Mouse (Mus musculus): ENCODE measurements around the gene Fam89b. TPM values are rescaled to one million over a fixed set of nuclear protein-coding genes. Genes with fewer than 3 reads are reported as not detected.

Gene Fam89b
- total RNA-seq, 2 experiments from 2014 or later: 38.6 to 40.1 TPM

DNA sequence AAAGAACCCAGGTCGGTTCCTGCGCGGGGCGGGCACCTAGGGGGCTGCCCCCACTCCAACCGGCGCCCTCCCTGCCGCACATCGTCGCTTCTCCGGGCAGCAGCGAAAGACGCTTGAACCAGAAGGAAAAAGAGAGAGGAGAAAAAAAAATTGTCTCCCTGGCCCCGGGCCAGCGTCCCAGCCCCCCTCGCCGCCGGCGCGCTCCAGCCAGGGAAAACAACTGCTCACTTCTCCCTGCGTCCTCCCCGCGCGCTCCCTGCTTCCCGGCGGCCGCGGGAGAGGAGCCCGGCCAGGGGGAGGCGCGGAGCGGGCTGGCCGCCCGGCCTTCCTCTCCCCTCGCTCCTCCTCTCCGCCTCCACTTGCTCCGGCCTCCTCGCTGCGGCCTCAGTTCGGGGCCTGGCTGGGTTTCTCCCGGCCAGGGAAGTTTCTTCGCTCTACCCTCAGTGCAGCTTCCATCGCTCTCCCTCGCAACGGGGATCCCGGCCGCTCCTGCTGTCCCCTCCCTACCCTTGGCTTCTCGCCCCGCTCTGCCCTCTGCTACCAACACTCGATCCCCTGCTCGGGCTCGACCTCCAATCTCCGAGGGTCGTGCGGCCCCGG lies 12.3 kb upstream of the Fam89b start:
- peak; percentile 88 to 89 for DNase-seq
- intact Hi-C loops (cut with DNase I): loop anchor here (5.0 kb wide), 1 partner anchor 36 kb away; no protein-coding TSS in a partner anchor

GRCm38 (mm10) chr19:5740320-5741317 lies 11.2 kb upstream of the Fam89b start, which contains the start of gene Ltbp3:
Ltbp3 (plus strand) TSS chr19:5740904.
- intact Hi-C loops (cut with DNase I): loop anchor here (5.0 kb wide), 1 partner anchor 37 kb away; no protein-coding TSS in a partner anchor
- DNase-seq: peak; percentile 85 to 89

DNA sequence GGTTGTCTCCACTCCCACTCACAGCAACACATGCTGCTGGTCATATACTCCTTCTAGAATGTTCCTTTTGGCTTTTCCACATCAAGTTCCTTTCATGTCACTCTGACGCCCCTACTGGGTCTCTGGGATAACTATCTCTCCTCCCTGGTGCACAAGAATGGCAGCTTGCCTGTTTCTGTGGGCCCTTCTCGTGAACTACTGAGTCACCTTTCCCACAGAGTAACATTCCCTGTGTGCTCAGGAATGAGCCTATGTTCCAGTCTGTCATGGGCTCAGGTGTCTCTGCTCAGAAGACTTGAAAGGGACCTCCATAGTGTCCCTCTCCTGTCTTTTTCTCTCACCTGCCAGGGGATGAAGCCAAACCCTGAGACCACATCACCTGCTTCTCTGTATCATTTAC lies 10.0 kb upstream of the Fam89b start:
- no peak for DNase-seq
- intact Hi-C loops (cut with DNase I): no loop called here

DNA sequence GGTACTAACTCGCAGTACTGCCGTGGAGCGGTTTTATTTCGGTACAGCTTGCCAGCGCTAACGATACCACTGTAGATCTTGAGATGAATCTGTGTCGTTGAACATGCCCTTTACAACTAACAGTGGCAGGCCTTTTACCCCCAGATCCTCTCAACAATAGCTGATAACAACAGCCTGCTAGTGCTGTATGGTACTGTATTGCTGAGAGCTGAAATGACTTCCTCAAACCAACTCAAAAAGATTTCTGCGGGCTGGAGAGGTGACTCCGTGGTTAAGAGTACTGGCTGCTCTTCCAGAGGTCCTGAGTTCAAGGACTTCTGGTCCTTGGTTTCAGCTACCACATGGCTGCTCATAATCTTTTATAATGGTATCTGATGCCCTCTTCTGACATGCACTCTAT lies 4.9 kb upstream of the Fam89b start:
- intact Hi-C loops (cut with DNase I): no loop called here
- DNase-seq: no peak

DNA sequence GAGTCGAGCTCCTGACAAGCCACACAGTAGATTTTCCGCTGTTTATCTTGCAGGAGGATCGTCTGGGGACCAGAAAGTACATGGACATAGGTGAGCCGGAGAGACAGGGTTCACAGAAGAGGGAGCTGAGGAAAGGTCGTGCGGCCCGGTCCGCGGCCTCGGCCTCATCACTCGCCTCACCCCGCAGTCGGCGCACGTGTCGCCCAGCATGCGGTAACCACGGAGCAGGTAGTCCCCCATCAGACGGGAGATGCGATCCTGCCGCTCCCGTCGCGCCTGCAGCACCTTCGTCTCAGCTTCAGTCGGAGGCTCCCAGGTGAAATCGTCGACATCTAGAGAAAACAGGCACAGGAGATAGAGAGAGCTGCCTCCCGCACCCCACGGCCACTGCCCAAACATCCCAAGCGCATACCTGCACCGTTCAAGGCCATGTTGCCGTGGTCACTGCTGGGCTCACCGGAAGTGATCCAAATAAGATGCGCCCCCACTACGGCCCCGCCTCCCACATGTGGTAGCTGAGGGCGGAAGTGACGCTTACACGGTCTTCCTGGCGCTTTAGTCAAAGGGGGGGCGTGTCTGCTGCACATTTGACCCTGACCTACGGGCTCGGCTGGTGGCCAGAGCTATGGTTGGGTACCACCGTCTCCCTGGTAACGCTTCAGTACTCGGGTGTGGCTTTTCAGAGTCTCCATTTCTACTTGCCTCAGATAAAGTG lies 2.0 kb upstream of the Fam89b start:
- DNase-seq: peak; percentile 86 to 95
- intact Hi-C loops (cut with DNase I): no loop called here

DNA sequence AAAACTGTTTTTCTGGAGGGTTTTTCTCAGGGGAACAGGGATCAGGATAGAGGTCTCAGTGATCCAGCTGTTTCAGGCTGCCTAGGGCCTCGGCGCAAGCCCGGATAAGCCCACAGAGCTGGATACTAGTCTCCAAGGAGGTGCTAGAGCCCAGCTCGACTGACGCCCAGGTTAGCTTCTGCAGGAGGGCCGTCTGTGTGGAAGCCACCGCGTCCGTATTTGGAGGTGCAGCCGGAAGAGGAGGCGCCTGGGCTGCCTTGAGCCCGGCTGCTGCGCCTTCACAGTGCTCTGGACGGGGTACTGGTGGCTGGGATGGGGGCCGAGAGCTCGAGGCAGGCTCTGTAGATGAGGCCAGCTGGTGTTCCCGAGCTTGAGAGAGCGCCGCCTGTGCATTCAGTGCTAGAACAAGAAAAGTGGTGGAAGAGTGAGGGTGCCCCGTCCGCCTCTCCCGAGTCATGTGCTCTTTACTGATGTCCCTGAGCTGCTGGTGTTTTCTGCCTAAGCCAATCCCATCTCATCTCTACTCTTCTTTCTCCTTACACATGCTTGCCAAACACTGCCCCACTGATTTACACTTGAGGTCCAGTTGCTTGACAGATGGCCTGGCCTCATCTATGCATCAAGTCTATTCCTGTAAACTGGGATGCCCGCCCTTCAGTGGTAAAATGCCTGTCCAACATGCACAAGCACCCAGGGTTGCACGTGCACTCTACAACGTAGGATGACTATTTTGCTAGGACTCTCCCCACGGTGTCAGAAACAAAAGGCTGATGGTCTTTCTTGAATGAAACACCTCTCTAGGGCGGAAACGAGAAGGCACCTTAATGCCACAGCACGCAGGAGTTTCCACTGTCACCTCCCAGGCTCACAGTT lies 1.1 kb upstream of the Fam89b start:
- intact Hi-C loops (cut with DNase I): no loop called here
- no peak for DNase-seq

DNA sequence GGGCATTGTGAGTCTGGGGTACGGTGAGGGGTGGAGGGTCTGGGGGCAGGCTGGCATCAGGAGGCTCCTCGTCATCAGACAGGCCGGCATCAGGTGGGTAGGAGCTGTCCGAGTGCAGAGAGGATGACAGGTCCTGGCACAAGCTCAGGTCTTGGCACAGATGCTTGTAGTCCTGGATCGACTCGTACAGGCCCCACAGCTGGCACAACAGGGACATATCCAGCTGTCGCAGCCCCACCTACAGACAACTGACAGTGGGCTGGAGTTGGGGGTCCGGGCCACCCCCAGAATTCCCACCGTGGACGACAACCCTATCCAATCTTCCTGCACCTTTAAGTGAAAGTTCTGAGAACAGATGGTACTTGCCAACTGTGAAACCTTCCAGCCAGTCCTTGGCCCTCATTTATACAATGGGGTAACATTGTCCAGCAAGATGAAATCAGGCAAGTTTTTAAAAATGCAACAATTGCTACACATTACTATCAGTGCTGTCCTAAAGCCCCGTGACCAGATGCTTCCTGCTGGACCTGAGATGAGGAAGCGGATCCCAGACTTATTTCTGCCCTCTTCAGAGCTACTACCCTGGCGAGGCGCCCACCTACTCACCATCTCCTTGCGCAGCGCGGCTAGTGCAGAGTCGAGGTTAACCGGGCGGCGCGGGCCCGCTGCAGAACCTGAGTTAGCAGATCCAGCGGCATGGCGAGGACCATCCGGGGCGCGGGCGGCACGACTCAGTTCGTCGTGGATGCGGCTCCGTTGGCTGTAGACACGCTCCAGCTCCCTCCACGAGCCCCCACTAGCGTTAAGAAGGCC lies 616 bp downstream of the Fam89b start:
- peak; percentile 71 to 73 for DNase-seq
- intact Hi-C loops (cut with DNase I): loop anchor here (2.0 to 5.0 kb wide), 2 partner anchors 42 to 162 kb away; partner anchors contain the start of genes Ap5b1 and Scyl1

DNA sequence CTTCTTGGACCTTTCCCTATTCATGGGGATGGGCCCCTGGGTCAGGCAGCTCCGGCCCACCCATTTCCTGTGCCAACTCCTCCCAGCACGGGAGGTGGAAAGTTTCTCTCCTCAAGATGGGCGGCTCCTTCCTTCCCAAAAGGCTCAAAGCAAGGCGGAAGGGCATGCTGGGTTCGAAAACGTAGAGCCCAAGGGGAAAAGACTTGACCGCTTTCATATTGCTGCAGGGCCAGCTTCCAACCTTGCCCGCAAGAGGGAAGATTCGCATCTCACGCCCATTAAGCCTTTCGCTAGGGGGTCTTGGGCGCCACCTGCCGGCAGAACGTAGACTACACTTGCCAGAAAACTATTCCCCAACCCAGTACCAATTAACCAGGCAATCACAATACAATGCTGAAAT lies 1.8 kb downstream of the Fam89b start:
- peak; percentile 92 to 95 for DNase-seq
- intact Hi-C loops (cut with DNase I): loop anchor here (2.0 to 5.0 kb wide), 3 partner anchors 37 to 160 kb away; partner anchors contain the start of genes Ap5b1 and Scyl1

- intact Hi-C loops (cut with DNase I): loop anchor here (2.0 to 5.0 kb wide), 2 partner anchors 36 to 160 kb away; partner anchors contain the start of gene Ap5b1
- DNase-seq: no peak
These were observed 2.4 kb downstream of the Fam89b start for GRCm38 (mm10) chr19:5726961-5727578.

GRCm38 (mm10) chr19:5725767-5726515 lies 3.5 kb downstream of the Fam89b start, which contains the start of gene Ehbp1l1:
Ehbp1l1 (minus strand) TSS chr19:5726317.
- intact Hi-C loops (cut with DNase I): loop anchor here (2.0 to 5.0 kb wide), 3 partner anchors 15 to 159 kb away; partner anchors contain the start of gene Ap5b1
- DNase-seq: peak; percentile 84 to 86

GRCm38 (mm10) chr19:5725029-5725707 lies 4.3 kb downstream of the Fam89b start:
- intact Hi-C loops (cut with DNase I): loop anchor here (2.0 to 5.0 kb wide), 2 partner anchors 14 to 158 kb away; partner anchors contain the start of gene Ap5b1

DNA sequence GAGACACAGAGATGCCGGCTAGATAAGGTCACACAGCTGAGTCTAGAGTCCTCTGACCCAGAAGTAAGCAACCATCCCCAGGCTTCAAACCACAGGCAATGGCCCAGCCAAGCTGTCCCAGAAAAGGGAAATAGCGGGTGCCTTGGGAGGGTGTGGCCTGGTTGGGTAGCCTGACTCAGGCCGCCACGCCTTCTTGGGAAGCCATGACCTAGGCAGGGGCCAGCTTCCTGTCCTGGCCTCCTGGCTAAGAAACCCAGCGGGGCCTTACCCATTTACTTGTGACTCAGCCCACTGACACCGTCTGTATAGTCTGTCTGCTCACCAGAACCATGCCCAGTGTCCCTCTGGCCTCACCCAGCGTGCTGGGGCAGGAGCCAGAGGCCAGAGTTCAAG lies 4.9 kb downstream of the Fam89b start:
- intact Hi-C loops (cut with DNase I): loop anchor here (2.0 kb wide), 1 partner anchor 14 kb away; no protein-coding TSS in a partner anchor
- peak; percentile 79 to 80 for DNase-seq

More at GRCm38 (mm10) chr19:5725029-5725707, 4.3 kb downstream of the Fam89b start:
- peak; percentile 74 to 82 for DNase-seq

GRCm38 (mm10) chr19:5723934-5724548 lies 5.4 kb downstream of the Fam89b start:
- DNase-seq: no peak
- intact Hi-C loops (cut with DNase I): loop anchor here (2.0 kb wide), 1 partner anchor 13 kb away; no protein-coding TSS in a partner anchor

- DNase-seq: no peak
- intact Hi-C loops (cut with DNase I): no loop called here
These were observed 6.5 kb downstream of the Fam89b start for GRCm38 (mm10) chr19:5722848-5723425.

GRCm38 (mm10) chr19:5721233-5721632 lies 8.2 kb downstream of the Fam89b start:
- DNase-seq: no peak

DNA sequence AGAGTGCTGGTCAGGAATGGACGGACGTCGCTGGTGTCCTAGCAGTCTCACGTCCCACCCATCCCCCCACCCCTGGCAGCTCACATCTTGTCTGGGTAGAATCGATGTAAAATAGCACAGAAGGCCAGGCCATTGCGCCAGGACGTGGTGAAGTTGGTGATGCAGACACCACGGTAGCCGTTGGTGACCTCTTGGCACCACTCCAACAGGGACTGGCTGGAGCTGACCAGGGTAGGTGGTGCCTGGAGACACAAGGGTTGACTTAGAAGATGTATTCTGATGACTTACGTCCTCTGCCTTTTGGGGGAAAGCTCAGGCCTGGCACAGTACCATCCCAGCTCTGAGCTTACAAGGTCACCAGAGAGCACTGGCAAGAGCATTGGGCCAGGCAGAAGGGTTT lies 12.5 kb downstream of the Fam89b start:
- no peak for DNase-seq
- intact Hi-C loops (cut with DNase I): no loop called here

More at GRCm38 (mm10) chr19:5721233-5721632, 8.2 kb downstream of the Fam89b start:
- intact Hi-C loops (cut with DNase I): no loop called here
